ENCODE assay signal across 16 mouse cellular contexts in the genomic region with DNA sequence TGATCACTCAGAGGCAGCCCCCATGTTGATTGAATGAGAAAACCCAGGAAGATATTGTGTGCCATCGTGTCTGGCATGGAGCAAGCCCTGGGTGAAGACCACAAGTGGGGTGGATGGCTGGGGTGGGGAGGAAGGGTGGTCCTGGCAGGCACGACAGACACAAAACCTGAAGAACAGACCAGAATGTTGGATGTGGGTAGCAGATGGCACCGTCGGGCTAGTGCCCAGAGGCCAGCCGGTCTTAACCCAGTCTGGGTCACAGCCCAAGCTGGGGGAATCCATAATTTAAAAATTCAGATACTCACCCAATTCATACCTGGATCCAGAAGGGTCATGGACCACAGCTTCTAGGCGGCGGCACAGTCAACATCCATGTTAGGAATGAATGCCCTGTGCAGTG.
"Had no signal": no experiment of that assay in that cellular context is flagged by ENCODE, and none has a peak within 500 bp of the region (broad histone marks: within the 10 kb centered on the region; RNA-seq: fewer than 3 reads in every experiment).

No protein-coding gene starts in this region.

- ATAC-seq: liver, embryonic 12.5 days; liver, postnatal 0 days; lung, postnatal 0 days; midbrain, embryonic 13.5 days; midbrain, embryonic 15.5 days; midbrain, embryonic 16.5 days had no signal

- DNase-seq: liver; liver, embryonic 13.5 days; liver, postnatal 0 days; lung, adult 18-20 months; lung, adult 2 months; lung, embryonic 14.5 days; lung, postnatal 10 days; lung, postnatal 14 days; lung, postnatal 36 days; lung, postnatal 4 days; midbrain, embryonic 14.5 days had no signal
